14 mouse cellular contexts compared by ENCODE assay signal in genomic region chr6:125407657-125408056, GRCm38 (mm10). TPM values are rescaled to one million over a fixed set of nuclear protein-coding genes. Genes with fewer than 3 reads are reported as not detected.
"Had no signal": no experiment of that assay in that cellular context is flagged by ENCODE, and none has a peak within 500 bp of the region (broad histone marks: within the 10 kb centered on the region; RNA-seq: fewer than 3 reads in every experiment).

No protein-coding gene starts in this region.

- H3K4me3 ChIP-seq: intestine, embryonic 15.5 days; kidney, embryonic 15.5 days; limb, embryonic 12.5 days; limb, embryonic 15.5 days had no signal

- DNase-seq: kidney, adult 11 months; kidney, adult 8-10 months; kidney, postnatal 10 days; kidney, postnatal 36 days; left cerebral cortex, postnatal 4 days; lung, adult 2 months; midbrain, embryonic 14.5 days; thymus, postnatal 25 days had no signal

- H3K4me2 ChIP-seq: intestine, embryonic 15.5 days; kidney, embryonic 15.5 days; limb, embryonic 12.5 days; limb, embryonic 15.5 days; midbrain, embryonic 11.5 days had no signal

- H3K27ac ChIP-seq: intestine, embryonic 15.5 days; kidney, embryonic 15.5 days; limb, embryonic 12.5 days; limb, embryonic 15.5 days; liver, embryonic 14.5 days had no signal

- H3K9ac ChIP-seq: intestine, embryonic 15.5 days; kidney, embryonic 15.5 days; limb, embryonic 12.5 days; limb, embryonic 15.5 days; liver, embryonic 14.5 days had no signal

- ATAC-seq: intestine, embryonic 15.5 days had no signal

- H3K36me3 ChIP-seq: intestine, embryonic 15.5 days; kidney, embryonic 15.5 days; limb, embryonic 12.5 days; limb, embryonic 15.5 days had no signal

- H3K27me3 ChIP-seq: intestine, embryonic 15.5 days; kidney, embryonic 15.5 days; limb, embryonic 12.5 days; limb, embryonic 15.5 days had no signal

- H3K9me3 ChIP-seq: intestine, embryonic 15.5 days; kidney, embryonic 15.5 days; limb, embryonic 15.5 days had no signal

RNA-seq across cellular contexts. Expression of gene Plekhg6, which starts 27.1 kb away (rescaled TPM):
- polyA plus RNA-seq: midbrain, embryonic 11.5 days had no signal
